Mouse (Mus musculus): Measurements from ENCODE around the gene Dnajc22.
"Not testable (repeated sequence)": the region's sequence is repeated elsewhere in the genome, so short reads cannot be mapped to it uniquely, and the experiment has no call there.

The Dnajc22 gene

DNA sequence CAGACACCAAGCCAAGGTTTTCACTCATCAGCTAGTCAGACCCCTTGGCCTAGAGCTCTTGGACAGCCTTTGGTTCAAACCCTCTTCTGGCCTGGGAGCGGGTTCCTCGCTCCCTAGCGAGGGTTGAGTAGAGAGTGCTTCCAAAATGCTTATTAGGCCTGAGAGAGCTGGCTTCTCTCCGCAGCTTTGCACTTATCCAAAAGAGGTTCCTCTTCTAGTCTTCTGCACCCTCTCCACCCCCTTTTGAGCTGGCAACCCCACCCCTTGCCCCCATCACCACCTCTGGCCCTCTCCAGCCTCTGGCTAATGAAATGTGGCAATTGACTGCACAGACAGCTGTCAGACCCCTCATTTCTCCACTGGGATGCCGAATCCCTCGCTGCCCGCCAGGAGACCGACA is at the start of gene Dnajc22:
Dnajc22 (plus strand) TSS at position 301 of the 400 bp plus-strand sequence.
- DNase-seq (ENCODE audit: low spot score in 2 of 2): no peak

DNA sequence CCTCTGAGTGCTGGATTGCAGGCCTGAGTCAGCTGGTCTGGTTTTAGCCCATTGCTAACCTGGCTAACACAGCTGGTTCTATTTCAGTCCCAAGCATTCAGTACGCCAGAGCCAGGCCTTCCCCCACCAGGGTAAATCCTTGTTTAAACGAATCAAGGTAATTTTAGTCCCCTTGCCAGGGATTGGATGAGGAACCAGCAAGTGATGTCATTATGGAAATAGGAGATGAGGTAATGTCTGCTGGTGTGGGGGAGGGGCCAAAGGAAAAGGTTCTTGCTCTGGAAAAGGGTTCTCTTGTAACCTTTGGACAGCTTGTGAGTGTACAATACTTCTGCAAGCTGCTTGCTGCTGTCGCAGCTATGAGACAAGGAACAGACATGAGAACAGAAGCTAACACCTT is 48.1 kb upstream of the Dnajc22 start:
- DNase-seq (ENCODE audit: low spot score in 2 of 2): no peak

DNA sequence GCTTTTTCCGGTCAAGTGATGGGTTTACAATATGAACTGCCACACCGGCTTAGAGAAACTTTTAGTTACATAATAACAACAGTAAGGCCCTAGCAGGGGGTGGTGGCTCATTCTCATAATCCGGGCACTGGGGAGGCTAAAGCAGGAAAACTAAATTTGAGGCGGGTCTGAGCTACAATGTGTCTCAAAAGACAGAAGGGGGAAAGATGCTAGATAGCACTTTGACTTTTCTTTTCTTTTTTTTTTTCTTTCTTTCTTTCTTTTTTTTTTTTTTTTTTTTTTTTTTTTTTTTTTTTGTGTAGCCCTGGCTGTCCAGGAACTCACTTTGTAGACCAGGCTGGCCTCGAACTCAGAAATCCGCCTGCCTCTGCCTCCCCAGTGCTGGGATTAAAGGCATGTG is 47.2 kb upstream of the Dnajc22 start:
- DNase-seq (ENCODE audit: low spot score in 2 of 2): not testable (repeated sequence)

DNA sequence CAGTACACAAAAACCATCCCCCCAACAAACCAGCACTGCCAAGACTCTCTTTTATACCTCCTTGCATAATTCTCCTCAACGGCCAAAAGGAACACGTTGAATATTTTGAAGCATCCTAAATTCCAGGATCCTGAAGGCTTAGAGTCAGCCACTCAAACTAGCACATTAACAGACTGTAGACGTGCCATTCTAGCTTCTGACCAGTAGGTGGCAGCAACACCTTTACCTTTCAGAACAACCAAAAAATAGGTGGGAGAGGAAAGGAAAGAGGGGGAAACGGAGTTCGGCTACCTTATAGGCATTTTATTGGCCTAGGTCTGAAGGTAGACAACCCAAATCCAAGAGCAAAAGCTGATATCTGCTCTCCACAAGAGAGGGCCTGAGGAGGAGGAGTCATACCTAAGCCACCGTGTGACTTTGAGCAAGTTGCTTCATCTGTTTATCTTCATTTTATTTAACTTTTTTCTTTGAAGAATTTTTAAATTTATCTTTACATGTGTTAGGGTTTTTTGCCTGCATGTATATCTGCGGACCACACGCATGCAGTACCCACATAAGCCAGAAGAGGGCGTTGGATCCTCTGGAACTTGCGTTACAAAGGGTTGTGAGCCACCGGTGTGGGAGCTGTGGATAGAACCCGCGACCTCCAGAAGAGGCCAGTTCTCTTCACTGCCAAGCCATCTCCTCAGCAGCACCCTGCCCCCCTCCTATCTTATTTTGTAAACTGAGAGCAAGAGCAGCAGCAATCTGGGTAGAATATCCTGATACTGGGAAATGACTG is 43.3 kb upstream of the Dnajc22 start:
- peak; percentile 71 to 72 for DNase-seq (ENCODE audit: low spot score in 2 of 2)

DNA sequence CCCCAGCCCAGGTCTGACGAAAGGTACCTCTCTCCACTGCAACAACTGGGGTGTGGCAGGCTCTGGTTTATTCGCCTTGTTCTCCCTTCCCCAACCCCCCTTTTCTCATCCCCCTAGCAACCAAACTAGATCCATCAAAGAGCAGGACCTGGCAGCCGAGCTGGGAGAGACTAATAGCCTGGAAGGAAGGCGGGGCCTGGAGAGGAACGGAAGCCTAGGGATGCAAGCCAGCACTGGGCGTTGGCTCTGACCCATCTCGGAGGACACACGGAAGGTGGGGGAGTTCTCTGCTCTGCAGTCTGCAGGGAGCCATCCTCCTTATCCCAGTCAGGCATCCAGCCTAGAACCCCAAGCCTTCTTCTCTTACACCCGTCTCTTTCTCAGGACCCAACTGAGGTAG is 39.6 kb upstream of the Dnajc22 start:
- no peak for DNase-seq (ENCODE audit: low spot score in 2 of 2)

DNA sequence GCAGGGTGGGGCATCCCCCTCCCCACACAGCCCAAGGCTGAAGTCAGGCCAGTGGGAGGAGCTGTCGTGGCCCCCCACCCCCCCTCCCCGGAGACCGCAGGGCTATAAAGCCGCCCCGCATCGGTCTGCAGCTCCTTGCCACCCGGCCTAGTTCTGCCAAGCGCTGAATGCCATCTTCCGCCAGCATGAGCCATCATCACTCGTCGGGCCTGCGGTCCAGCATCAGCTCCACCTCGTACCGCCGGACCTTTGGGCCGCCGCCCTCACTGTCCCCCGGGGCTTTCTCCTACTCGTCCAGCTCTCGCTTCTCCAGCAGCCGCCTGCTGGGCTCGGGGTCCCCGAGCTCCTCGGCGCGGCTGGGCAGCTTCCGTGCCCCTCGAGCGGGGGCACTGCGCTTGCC is 37.9 kb upstream of the Dnajc22 start, which contains the start of gene Prph:
Prph (plus strand) TSS at position 135 of the 400 bp plus-strand sequence.
- DNase-seq (ENCODE audit: low spot score in 2 of 2): no peak

DNA sequence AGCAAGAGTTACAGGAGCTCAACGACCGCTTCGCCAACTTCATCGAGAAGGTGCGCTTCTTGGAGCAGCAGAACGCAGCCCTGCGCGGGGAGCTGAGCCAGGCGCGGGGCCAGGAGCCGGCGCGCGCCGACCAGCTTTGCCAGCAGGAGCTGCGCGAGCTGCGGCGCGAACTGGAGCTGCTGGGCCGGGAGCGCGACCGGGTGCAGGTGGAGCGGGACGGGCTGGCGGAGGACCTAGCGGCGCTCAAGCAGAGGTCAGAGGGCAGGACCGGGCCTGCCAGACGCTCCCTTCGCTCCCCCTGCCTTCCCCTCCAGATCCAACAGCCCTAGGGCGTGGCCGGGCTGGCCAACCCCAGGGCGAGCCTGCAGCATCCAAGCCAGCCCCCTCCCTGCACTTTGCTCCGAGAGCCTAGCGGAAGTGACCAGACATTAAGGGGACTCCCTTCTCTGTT is 37.4 kb upstream of the Dnajc22 start:
- no peak for DNase-seq (ENCODE audit: low spot score in 2 of 2)

DNA sequence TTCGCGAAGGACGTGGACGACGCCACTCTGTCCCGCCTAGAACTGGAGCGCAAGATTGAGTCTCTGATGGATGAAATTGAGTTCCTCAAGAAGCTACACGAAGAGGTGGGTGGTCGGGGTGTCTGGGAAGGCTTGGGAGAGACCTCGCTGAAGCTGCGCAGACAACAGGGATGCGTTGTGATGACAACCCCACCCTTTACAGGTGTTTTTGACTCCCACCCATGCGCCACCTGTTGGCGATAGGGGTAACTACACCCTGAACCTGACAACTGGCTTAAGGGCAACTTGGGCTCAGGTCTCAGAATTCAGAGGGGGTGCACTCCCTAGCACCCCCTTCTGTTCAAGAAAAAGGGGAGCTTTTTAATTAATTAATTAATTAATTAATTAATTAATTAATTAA is 36.6 kb upstream of the Dnajc22 start:
- no peak for DNase-seq (ENCODE audit: low spot score in 2 of 2)

DNA sequence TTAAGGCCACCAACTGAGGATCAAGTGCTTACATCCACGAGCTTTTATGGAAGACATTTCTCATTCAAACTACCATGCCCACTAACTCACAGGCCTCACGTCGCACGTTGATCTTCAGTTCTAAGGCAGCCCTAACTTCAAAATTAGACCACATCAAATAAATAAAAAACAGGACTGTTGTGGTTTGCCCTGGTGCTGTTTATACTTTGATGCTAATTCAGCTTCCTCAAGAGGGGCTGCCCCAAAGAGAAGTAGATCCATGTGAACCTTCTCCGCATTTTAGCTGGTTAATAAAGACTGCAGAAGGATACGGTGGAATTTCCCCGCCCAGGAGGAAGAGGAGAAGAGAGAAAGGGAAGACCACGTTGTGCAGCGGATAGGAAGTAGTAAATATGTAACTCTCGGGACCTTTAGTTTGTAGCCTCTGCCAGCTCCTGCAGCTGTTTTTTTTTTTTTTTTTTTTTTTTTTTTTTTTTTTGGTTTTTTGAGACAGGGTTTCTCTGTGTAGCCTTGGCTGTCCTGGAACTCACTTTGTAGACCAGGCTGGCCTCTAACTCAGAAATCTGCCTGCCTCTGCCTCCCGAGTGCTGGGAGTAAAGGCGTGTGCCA is 27.3 kb upstream of the Dnajc22 start:
- DNase-seq (ENCODE audit: low spot score in 2 of 2): no peak

DNA sequence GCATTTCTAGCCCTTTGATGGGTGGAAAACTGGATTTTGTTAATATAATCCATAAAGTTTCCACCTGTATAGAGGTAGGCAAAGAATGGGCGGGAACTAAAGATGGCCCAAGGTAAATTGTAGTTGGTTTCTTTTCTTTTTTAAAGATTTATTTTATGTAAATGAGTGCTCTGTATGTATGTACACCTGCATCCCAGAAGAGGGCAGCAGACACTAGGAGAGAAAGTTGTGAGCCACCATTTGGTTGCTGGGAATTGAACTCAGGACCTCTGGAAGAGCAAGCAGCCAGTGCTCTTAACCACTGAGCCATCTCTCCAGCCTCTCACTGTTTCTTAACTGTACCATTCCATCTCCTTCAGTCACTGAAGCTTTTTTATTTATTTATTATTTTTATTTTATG is 21.0 kb upstream of the Dnajc22 start:
- DNase-seq (ENCODE audit: low spot score in 2 of 2): no peak

DNA sequence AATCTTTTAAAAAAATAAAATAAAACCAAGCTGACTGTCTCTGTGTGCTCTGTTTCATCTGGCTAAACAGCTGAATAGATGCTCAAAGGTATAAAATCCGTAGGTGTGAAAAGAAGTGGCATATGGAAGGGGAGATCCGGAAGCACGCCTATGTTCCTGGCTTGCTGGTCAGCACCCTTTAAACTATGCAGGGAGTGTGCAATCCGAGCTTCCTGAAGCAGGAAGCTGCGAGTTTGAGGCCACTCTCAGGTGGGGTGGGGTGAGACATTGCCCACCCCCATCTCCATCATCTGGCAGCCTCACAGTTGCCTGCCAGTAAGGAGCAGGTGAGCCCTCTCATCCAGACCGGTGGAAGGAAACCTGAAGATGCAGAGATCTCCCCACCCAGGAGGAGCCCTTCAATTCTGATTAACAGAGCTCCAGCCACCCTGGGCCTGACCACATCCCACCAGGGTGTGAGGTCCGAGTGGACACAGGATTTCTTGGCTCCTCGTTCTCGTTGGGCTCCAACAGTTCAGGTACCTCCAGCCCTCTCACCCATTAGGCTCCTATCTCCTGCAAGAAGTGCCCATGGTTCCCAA is 18.9 kb upstream of the Dnajc22 start, which contains the start of gene Troap:
Troap (plus strand) TSS at position 557 of the 581 bp plus-strand sequence.
- no peak for DNase-seq (ENCODE audit: low spot score in 2 of 2)

DNA sequence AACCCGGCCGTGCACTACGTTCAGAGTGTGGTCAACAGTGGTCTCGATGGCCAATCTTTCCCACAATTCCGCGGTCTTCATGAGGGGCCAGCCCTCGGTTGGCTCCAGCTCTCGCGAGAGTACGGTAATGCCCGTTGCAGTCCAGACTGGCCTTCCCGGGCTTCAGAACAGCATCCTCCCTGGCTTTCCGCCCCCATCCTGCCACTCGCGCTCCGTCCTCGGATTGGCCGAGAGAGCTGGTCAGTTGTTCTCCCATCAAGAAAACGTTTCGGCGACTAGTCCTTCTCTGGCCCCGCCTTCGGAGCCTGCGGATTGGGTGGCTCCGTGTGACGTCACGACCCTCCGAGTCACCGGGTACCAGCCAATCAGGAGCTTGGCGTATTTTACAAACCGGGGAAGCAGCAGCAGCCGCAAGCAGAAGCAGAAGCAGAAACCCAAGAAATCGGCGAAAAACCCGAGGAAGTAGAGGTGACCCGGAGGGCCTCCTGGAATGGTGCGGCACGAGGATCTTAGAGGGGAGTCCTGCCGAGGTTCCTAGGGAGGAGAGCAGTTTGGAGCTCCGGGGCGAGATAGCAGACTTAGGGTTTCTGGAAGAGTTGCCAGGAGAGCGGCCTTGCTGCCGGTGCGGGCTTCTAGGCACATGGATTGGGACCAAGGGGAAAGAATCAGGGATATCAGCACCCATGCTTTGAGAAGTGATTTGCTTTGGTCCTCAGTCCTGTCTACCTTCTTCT is 18.2 kb upstream of the Dnajc22 start:
- peak; percentile 98 to 99 for DNase-seq (ENCODE audit: low spot score in 2 of 2)

DNA sequence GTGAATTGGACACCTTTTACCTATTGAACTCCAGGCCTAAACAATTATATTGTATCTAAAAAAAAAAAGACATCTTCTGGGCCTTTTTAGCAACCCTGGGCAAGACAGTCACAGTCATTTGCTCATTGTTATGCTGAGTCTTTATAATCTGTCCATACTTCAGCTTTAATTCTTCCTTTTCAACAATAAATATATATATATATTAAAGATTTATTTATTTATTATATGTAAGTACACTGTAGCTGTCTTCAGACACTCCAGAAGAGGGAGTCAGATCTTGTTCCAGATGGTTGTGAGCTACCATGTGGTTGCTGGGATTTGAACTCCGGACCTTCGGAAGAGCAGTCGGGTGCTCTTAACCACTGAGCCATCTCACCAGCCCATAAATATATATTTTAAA is 17.0 kb upstream of the Dnajc22 start:
- not testable (repeated sequence) for DNase-seq (ENCODE audit: low spot score in 2 of 2)

DNA sequence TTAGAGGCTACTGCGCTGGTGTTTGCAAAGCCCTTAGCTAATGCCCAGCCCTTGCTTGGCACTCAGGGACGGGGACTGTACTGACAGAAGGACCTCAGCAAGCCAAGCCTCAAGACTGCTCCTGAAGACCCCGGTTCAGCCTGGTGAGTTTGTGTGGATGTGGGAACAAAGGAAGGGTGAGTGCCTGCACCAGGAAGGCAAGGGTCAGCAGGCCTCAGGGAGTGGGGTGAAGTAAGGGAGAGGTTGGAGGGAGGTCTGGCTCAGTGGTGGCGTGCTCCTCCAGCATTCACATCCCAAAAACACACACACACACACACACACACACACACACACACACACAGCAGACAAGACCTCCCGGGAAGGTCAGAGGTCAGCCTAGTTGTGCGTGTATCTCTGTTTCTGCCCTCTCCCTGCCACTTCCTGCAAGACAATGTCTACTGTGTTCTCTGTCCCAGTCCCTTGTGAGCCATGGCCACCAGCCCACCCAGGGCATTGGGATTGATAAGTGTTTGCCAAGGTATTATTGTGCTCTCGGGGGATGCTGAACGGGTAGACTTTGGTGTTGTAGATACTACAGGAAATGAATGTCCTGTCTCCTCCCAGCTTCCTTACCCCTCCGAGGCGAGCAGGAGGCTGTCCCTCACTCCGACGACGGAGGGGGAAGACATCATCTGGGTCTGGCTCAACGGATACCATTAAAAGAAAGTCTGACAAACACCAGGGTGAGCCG is 14.6 kb upstream of the Dnajc22 start:
- no peak for DNase-seq (ENCODE audit: low spot score in 2 of 2)

DNA sequence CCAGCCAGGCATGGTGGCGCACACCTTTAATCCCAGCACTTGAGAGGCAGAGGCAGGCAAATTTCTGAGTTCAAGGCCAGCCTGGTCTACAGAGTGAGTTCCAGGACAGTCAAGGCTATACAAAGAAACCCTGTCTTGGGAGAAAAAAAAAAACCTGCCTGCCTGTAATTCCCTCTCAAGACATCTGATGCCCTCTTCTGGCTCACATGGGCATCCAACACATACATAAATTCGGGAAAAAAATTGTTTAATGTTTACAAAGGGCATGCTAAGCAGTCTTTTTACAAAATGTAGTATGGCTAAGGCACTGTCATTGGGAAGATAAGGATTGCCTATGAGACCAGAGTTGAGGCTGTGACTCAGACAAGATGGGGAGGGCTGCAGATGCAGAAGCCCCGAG is 13.2 kb upstream of the Dnajc22 start:
- no peak for DNase-seq (ENCODE audit: low spot score in 2 of 2)

DNA sequence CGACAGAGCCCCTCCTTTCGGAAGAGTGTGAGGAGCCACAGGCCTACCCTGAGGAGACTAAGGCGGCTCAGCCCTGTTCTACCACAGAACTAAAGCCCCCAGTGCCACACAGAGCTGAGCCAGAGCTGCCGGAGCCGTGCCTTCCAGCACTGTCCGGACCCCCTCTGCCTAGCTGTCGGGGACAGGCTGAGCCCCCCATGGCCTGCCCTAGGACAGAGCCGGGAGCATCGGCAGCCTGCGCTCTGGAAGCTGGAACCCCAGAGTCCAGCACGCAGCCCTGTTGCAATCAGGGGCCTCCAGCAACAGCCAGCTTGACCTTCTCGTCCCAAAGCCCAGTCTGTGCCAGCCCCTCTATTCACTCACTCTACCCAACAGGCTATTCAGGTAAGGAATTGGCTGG is 10.6 kb upstream of the Dnajc22 start:
- no peak for DNase-seq (ENCODE audit: low spot score in 2 of 2)

DNA sequence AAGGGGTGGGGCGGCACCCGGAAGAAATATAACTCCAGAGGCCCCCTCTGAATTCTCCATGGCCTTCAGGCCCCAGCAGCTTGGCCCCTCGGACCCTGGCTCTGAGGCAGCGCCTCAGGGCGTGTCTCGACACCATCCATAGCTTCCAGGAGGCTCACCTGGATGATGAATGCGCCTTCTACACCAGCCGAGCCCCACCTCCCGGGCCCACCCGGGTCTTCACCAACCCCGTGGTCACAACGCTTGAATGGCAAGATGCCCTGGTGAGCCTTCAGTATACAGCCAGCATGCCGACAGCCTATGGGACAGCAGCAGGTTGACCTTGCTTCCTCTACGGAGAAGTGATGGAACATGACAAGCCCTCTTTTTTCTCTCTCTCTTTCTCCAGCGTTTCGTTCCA is 10.1 kb upstream of the Dnajc22 start:
- DNase-seq (ENCODE audit: low spot score in 2 of 2): no peak

DNA sequence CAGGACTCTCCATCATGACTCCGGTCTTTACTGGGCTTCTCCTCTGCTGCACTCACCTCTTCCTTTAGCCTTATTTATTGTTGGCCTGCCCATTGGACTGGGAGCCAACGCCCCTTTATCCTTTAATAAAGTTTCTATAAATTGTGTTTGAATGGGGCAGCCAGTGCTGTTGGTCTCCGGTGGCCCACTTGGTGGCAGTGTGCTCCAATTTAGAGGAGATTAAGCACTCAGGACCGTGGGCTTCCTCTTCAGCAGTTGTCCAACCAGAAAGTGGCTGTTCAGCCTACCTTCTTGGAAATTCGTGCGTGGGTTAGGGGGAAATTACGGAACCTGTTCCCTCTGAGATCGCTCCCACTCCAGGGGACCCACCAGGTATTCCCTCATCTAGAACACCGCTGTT is 9.7 kb upstream of the Dnajc22 start:
- peak; percentile 46 to 55 for DNase-seq (ENCODE audit: low spot score in 2 of 2)

DNA sequence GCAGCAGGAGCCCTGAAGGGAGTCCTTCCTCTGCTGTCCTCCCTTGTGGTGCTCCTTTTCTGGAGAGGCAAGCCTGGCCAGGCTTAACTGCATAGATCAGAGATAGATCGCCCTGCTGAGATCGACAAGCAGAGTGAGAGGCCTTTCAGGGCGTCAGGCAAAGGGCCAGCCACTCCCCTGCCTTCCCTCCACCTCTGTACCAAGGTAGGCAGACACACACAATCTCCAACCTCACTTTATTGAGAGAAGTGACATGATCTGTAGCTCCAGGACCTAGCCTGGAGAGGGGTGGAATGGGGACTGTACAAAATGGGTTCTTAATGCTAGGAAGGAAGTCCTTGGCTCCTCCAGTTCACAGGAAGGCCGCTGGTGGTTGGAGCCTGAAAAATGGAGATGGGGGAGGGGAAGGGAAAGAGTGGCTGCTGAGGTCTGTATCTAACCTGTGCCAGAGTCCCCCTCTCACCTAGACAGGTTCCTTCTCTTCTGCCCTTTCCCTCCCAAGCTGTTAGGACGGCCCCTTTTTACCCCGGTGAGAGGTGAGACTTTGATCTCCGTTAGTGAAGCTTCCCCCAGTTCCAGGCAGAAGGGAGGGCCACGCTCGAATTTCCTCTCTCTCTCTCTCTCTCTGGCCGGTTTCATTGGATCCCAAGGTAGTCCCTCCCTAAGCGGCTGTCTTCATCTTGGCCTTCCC is 9.0 kb upstream of the Dnajc22 start:
- DNase-seq (ENCODE audit: low spot score in 2 of 2): no peak

DNA sequence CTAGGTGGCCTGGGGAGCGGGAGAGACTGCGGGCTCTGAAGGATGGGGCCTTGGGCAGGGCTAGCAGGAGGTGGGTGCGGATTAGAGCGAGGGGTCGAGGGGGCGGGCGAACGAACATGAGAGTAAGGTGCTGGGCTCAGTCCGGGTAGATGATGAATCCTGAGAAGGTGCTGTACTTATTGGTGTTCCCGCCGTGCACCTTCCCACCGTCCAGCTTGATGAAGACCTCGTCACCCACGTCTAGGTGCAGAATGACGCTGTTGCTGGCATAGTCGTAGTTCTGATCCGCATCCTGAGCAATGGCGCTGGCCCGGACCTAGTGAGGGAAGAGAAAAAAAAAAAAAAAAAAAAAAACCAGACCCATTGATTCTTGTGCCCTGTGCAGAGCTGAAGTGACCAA is 8.4 kb upstream of the Dnajc22 start:
- no peak for DNase-seq (ENCODE audit: low spot score in 2 of 2)

DNA sequence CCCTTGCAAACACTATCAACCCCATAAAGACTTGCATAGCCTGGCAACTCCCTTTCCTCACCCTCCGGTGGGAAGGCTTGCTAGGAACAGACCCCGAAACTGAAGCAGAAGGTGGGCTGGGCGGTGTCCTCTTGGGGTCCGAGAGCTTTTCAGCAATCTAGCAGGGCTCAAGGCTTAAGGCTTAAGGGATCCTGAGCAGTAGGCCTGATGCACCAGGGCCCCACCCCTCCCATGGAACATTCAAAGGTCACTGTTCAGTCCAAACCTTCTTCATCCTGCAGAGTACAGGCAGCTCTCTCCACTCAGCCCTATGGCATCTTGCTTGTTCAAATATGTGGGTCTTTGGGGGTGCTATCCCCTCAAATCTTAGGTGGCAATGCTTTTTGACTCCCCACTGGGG is 7.0 kb upstream of the Dnajc22 start:
- no peak for DNase-seq (ENCODE audit: low spot score in 2 of 2)
